Mouse (Mus musculus): Measurements from ENCODE around the gene E130309D02Rik. TPM values are rescaled to one million over a fixed set of nuclear protein-coding genes. Genes with fewer than 3 reads are reported as not detected.

E130309D02Rik gene
- 33.5 to 37.9 TPM (median 35.2 TPM) in 4 replicates for total RNA-seq (2023)

GRCm38 (mm10) chr5:143314730-143315513, at the start of gene E130309D02Rik:
Gene E130309D02Rik, minus strand, starts transcription at chr5:143315360.

GRCm38 (mm10) chr5:143356686-143357388, 41.7 kb upstream of the E130309D02Rik start, which contains the start of gene Grid2ip:
Gene Grid2ip, plus strand, starts transcription at chr5:143357338.

GRCm38 (mm10) chr5:143328690-143329495, 13.7 kb upstream of the E130309D02Rik start, which contains the start of gene Zdhhc4:
Gene Zdhhc4, minus strand, starts transcription at chr5:143329256.

GRCm38 (mm10) chr5:143293404-143293803, 21.8 kb downstream of the E130309D02Rik start, which contains the start of gene Zfp853:
Gene Zfp853, minus strand, starts transcription at chr5:143293623.

GRCm38 (mm10) chr5:143269363-143270150, 45.6 kb downstream of the E130309D02Rik start, which contains the start of gene Zfp316:
Gene Zfp316, minus strand, starts transcription at chr5:143270022.

Other genes with a start within 250 kb of the E130309D02Rik start
- 112 to 125 TPM (median 123 TPM) in 4 replicates for gene Rnf216, start 202.4 kb downstream of the E130309D02Rik start, total RNA-seq (2023)
- 0.32 to 0.36 TPM (median 0.34 TPM) in 3 of 4 replicates, not detected in the other for gene Olfr718-ps1, start 167.8 kb downstream of the E130309D02Rik start, total RNA-seq (2023)
- 11.2 to 13.6 TPM (median 12.1 TPM) in 4 replicates for gene Rbak, start 134.6 kb downstream of the E130309D02Rik start, total RNA-seq (2023)
- 0.35 TPM in 1 of 4 replicates, not detected in the others for gene Spdye4b, start 134.3 kb downstream of the E130309D02Rik start, total RNA-seq (2023)
- not detected in 4 replicates for gene Spdye4a, start 88.5 kb downstream of the E130309D02Rik start, total RNA-seq (2023)
- 20.4 to 32.5 TPM (median 24.3 TPM) in 4 replicates for gene Zfp12, start 80.2 kb downstream of the E130309D02Rik start, total RNA-seq (2023)
- 7.2 to 8.5 TPM (median 7.2 TPM) in 4 replicates for gene Zfp316, start 45.3 kb downstream of the E130309D02Rik start, total RNA-seq (2023)
- gene Zfp853, start 21.7 kb downstream of the E130309D02Rik start, total RNA-seq (2023): 0.61 to 1.0 TPM (median 0.91 TPM) in 4 replicates
- gene Zdhhc4, start 13.9 kb upstream of the E130309D02Rik start, total RNA-seq (2023): 61.1 to 63.7 TPM (median 61.6 TPM) in 4 replicates
- gene Grid2ip, start 42.0 kb upstream of the E130309D02Rik start, total RNA-seq (2023): not detected in 4 replicates
- 25.7 to 33.5 TPM (median 32.4 TPM) in 4 replicates for gene Kdelr2, start 88.5 kb upstream of the E130309D02Rik start, total RNA-seq (2023)
- 11.5 to 13.3 TPM (median 12.8 TPM) in 4 replicates for gene Daglb, start 149.2 kb upstream of the E130309D02Rik start, total RNA-seq (2023)
- gene Rac1, start 212.7 kb upstream of the E130309D02Rik start, total RNA-seq (2023): 180 to 213 TPM (median 203 TPM) in 4 replicates